Mouse (Mus musculus): ENCODE data around the gene Zfhx3.

DNA sequence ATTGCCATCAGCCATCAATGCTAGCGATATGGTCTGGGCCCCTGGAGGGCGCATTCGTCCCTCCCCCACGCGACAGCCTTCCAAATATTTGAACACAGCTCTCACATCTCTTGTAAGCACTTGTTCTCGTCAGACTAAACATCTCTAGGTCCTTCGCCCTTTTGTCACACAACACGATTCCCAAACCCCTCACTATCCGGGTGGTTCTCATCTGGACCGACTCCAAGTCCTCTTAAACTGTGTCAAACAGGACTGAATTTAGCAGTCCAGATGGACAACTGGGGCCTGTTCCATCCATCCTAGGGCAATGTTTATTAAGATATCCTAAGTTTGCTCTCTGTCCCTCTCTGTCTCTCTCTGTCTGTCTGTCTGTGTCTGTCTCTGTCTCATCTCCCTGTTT is 532.1 kb downstream of the Zfhx3 start:
- no peak for TF ChIP-seq TAL1 (conservative IDR thresholded peaks at IDR 0.05; ENCODE audit: low read depth, low read length)
- no peak for TF ChIP-seq CTCF (IDR thresholded peaks at IDR 0.05; ENCODE audit: low read depth, low read length)
- no peak for TF ChIP-seq GATA1 (IDR thresholded peaks at IDR 0.05; ENCODE audit: borderline replicate concordance, low read length)
- no peak for TF ChIP-seq GATA2 (IDR thresholded peaks at IDR 0.05; ENCODE audit: borderline replicate concordance, low read depth, low read length)
